Mouse (Mus musculus) small intestine, adult 2 months (tissue): ENCODE data around the gene Agbl4. TPM values are rescaled to one million over a fixed set of nuclear protein-coding genes. Genes with fewer than 3 reads are reported as not detected.

Experiments
- H3K27ac ChIP-seq: fragments of 200-500 bp; 2 replicates; pipeline ENCODE4 v1.5.1; 2012; ENCODE audit warnings: low read depth, low read length, control low read depth, inconsistent platforms; ENCODE audit not compliant: insufficient read depth
- H3K27me3 ChIP-seq: fragments of 200-500 bp; 2 replicates; pipeline ENCODE4 v1.6.1; 2012; ENCODE audit warnings: mild to moderate bottlenecking, moderate library complexity, low read length, inconsistent platforms; ENCODE audit not compliant: control insufficient read depth, insufficient read depth
- H3K36me3 ChIP-seq: fragments of 200-500 bp; 2 replicates; pipeline ENCODE4 v1.6.1; 2012; ENCODE audit warnings: mild to moderate bottlenecking, low read length, control low read depth, inconsistent platforms; ENCODE audit not compliant: control insufficient read depth, insufficient read depth
- H3K4me1 ChIP-seq: fragments of 200-500 bp; 2 replicates; pipeline ENCODE4 v1.6.1; 2012; ENCODE audit warnings: low read length, inconsistent platforms, mixed read lengths; ENCODE audit not compliant: control insufficient read depth, insufficient read depth, insufficient read length
- H3K4me3 ChIP-seq: fragments of 200-500 bp; 2 replicates; pipeline ENCODE4 v1.5.1; 2012; ENCODE audit warnings: low read depth, mild to moderate bottlenecking, control low read depth, inconsistent platforms, low read length, moderate library complexity
- CTCF ChIP-seq: fragments of 200-500 bp; IDR thresholded peaks from 2 replicates; pipeline ENCODE4 v1.5.1; 2012; ENCODE audit warnings: low read depth, mild to moderate bottlenecking, control low read depth, inconsistent platforms, low read length, moderate library complexity, mixed read lengths; ENCODE audit not compliant: insufficient replicate concordance, insufficient read length; ENCODE audit errors: extremely low read depth
- POLR2A ChIP-seq: fragments of 200-500 bp; IDR thresholded peaks from 2 replicates; pipeline ENCODE4 v1.6.1; 2012; ENCODE audit warnings: low read depth, mild to moderate bottlenecking, control low read depth, inconsistent platforms, low read length, moderate library complexity
- WGBS: fragments of 180-500 bp; shearing (Covaris S2); methylation state at CpG from one replicate; pipeline ENCODE4 v1.1.7; 2018; 5-methylcytosine and 5-hydroxymethylcytosine counted together
- polyA plus RNA-seq: library from polyadenylated mRNA; depleted of rRNA; stranded (reverse); fragments of >200 nt; gene quantifications from 2 replicates; pipeline ENCODE4 v1.2.3, GENCODE M21; 2012

Gene Agbl4
- polyA plus RNA-seq, 1 experiment: not detected

GRCm38 (mm10) chr4:111442435-111443238 is 1045.2 kb downstream of the Agbl4 start:
- H3K27ac ChIP-seq: no peak overlapping the region
- TF ChIP-seq CTCF: no peak
- no peak for TF ChIP-seq POLR2A

GRCm38 (mm10) chr4:111443906-111444615 is 1046.6 kb downstream of the Agbl4 start:
- Histone ChIP-seq H3K27ac (no peak overlapping the region), H3K4me1 (no peaks in the 10 kb centered on the region; the same call in 1 of the 2 replicates), H3K4me3 (no peak overlapping the region), H3K27me3 (no peaks in the 10 kb centered on the region), H3K36me3 (no peaks in the 10 kb centered on the region)
- TF ChIP-seq POLR2A (no peak), CTCF (no peak)
- 84% methylated on average over 10 of the region's 10 CpGs for WGBS

More at GRCm38 (mm10) chr4:111442435-111443238, 1045.2 kb downstream of the Agbl4 start:
- WGBS: 72% methylated on average over 1 of the region's 1 CpGs
- no peak overlapping the region for H3K4me3 ChIP-seq
- H3K27me3 ChIP-seq: no peaks in the 10 kb centered on the region
- H3K36me3 ChIP-seq: no peaks in the 10 kb centered on the region
- H3K4me1 ChIP-seq: no peaks in the 10 kb centered on the region; the same call in 1 of the 2 replicates

GRCm38 (mm10) chr4:111444616-111445160 is 1047.2 kb downstream of the Agbl4 start:
- Histone ChIP-seq H3K27ac (no peak overlapping the region), H3K4me3 (no peak overlapping the region), H3K27me3 (no peaks in the 10 kb centered on the region), H3K36me3 (no peaks in the 10 kb centered on the region), H3K4me1 (no peaks in the 10 kb centered on the region; the same call in 1 of the 2 replicates)
- WGBS: 73% methylated on average over 1 of the region's 1 CpGs
- TF ChIP-seq POLR2A (no peak), CTCF (no peak)

- 78% methylated on average over 3 of the region's 3 CpGs for whole genome bisulfite sequencing
- Histone ChIP-seq H3K4me3 (no peak overlapping the region), H3K27ac (no peak overlapping the region), H3K36me3 (no peaks in the 10 kb centered on the region), H3K4me1 (peaks cover 3% of the 10 kb centered on the region; the same call in 1 of the 2 replicates), H3K27me3 (no peaks in the 10 kb centered on the region)
- no peak for TF ChIP-seq CTCF
- TF ChIP-seq POLR2A: no peak
Measured at GRCm38 (mm10) chr4:111447918-111448317, 1050.5 kb downstream of the Agbl4 start.

- no peak overlapping the region for H3K4me3 ChIP-seq
- TF ChIP-seq POLR2A: no peak
- TF ChIP-seq CTCF: no peak
- peaks cover 3% of the 10 kb centered on the region; the same call in 1 of the 2 replicates for H3K4me1 ChIP-seq
- no peaks in the 10 kb centered on the region for H3K36me3 ChIP-seq
- H3K27me3 ChIP-seq: no peaks in the 10 kb centered on the region
- WGBS: 96% methylated on average over 4 of the region's 4 CpGs
- H3K27ac ChIP-seq: no peak overlapping the region
Measured at GRCm38 (mm10) chr4:111448586-111448985, 1051.1 kb downstream of the Agbl4 start.

GRCm38 (mm10) chr4:111449442-111450199 is 1052.2 kb downstream of the Agbl4 start:
- H3K27ac ChIP-seq: no peak overlapping the region
- WGBS: 60% methylated on average over 7 of the region's 7 CpGs
- no peaks in the 10 kb centered on the region for H3K36me3 ChIP-seq
- TF ChIP-seq POLR2A (no peak), CTCF (no peak)
- H3K4me1 ChIP-seq: peaks cover 3% of the 10 kb centered on the region; the same call in 1 of the 2 replicates
- no peak overlapping the region for H3K4me3 ChIP-seq
- no peaks in the 10 kb centered on the region for H3K27me3 ChIP-seq
